Mouse (Mus musculus) heart, adult 2 months (tissue): ENCODE measurements around the gene Uba6. TPM values are rescaled to one million over a fixed set of nuclear protein-coding genes. Genes with fewer than 3 reads are reported as not detected.

Source experiments
- DNase-seq, 2 experiments: peaks; one replicate each; pipeline ENCODE4 v3.0.0; 2021
- H3K27ac ChIP-seq: fragments of 200-600 bp; 2 replicates; pipeline ENCODE4 v1.8.1; 2022
- H3K27me3 ChIP-seq: fragments of 200-500 bp; 2 replicates; pipeline ENCODE4 v1.6.1; 2012; ENCODE audit warnings: mild to moderate bottlenecking, low read length, inconsistent platforms, mixed read lengths; ENCODE audit not compliant: control insufficient read depth, insufficient read depth
- H3K36me3 ChIP-seq: fragments of 200-500 bp; 2 replicates; pipeline ENCODE4 v1.6.1; 2012; ENCODE audit warnings: low read length, inconsistent platforms; ENCODE audit not compliant: control insufficient read depth, insufficient read depth
- H3K4me1 ChIP-seq: fragments of 200-500 bp; 2 replicates; pipeline ENCODE4 v1.6.1; 2011; ENCODE audit warnings: low read length; ENCODE audit not compliant: control insufficient read depth, insufficient read depth
- H3K4me3 ChIP-seq: fragments of 200-600 bp; 2 replicates; pipeline ENCODE4 v1.8.1; 2022
- H3K79me2 ChIP-seq: fragments of 200-500 bp; replicated peaks from 2 replicates; pipeline ENCODE4 v1.6.1; 2012; ENCODE audit warnings: mild to moderate bottlenecking, inconsistent platforms, low read length, moderate library complexity, mixed read lengths; ENCODE audit not compliant: control insufficient read depth, insufficient read depth
- H3K9ac ChIP-seq: fragments of 200-500 bp; 2 replicates; pipeline ENCODE4 v1.6.1; 2012; ENCODE audit warnings: low read depth, mild to moderate bottlenecking, control low read depth, inconsistent platforms, low read length, mixed read lengths
- CTCF ChIP-seq: fragments of 200-600 bp; IDR thresholded peaks from 2 replicates; pipeline ENCODE4 v1.8.1; 2022; ENCODE audit warnings: antibody characterized with exemption, mild to moderate bottlenecking, moderate library complexity
- EP300 ChIP-seq: fragments of 200-500 bp; IDR thresholded peaks from 2 replicates; pipeline ENCODE4 v1.6.1; 2011; ENCODE audit warnings: low read depth, low read length, control low read depth; ENCODE audit not compliant: insufficient read depth
- POLR2A ChIP-seq: fragments of 200-500 bp; IDR thresholded peaks from 2 replicates; pipeline ENCODE4 v1.6.1; 2011; ENCODE audit warnings: mild to moderate bottlenecking, low read depth, low read length, control low read depth; ENCODE audit not compliant: insufficient read depth
- whole genome bisulfite sequencing: fragments of 180-500 bp; shearing (Covaris S2); methylation state at CpG from one replicate; pipeline ENCODE4 v1.1.7; 2018; 5-methylcytosine and 5-hydroxymethylcytosine counted together
- intact Hi-C: fragments of 180-260 bp; cut with DNase I; formaldehyde crosslinking; loops from one replicate; pipeline ENCODE4 v1.15.1; 2025
- polyA plus RNA-seq: library from polyadenylated mRNA; depleted of rRNA; stranded (reverse); fragments of >200 nt; gene quantifications from 2 replicates; pipeline ENCODE4 v1.2.3, GENCODE M21; 2012
- total RNA-seq, 2 experiments: library from RNA; stranded (reverse); gene quantifications; 2 replicates each; pipeline ENCODE4 v1.2.3; 2021

Uba6 gene
- total and polyA plus RNA-seq, 3 experiments: 1.4 to 8.8 (median 6.3) TPM

DNA sequence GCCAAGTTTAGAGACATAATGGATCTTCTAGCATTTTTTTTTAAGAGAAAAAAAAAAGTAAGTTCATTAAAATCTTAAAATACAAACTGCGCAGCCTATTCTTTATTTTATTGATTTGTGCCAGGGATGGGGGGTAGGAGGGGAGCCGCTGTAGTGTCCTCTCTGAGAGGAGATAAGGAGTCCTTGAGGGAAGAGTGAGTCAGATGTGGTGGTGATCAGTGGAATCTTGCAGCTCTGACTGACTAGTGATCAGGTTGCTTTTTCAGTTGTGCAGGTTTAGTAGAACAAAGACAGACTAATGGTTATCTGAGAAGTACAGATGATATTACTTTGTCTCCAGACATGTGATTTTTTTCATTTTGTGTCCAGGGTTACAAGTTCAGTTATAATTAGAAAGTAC lies 59.6 kb downstream of the Uba6 start:
- Histone ChIP-seq H3K4me3 (no peak overlapping the region), H3K79me2 (no peaks in the 10 kb centered on the region), H3K27ac (no peak overlapping the region), H3K9ac (no peak overlapping the region), H3K36me3 (peaks cover 6% of the 10 kb centered on the region), H3K27me3 (no peaks in the 10 kb centered on the region), H3K4me1 (no peaks in the 10 kb centered on the region; the same call in 1 of the 2 replicates)
- WGBS: 56% methylated on average over 2 of the region's 2 CpGs
- TF ChIP-seq CTCF: no peak
- no peak for TF ChIP-seq POLR2A
- TF ChIP-seq EP300: no peak
- intact Hi-C loops: no loop called here
- no peak for DNase-seq

- Histone ChIP-seq H3K36me3 (peaks cover 6% of the 10 kb centered on the region), H3K27ac (no peak overlapping the region), H3K79me2 (no peaks in the 10 kb centered on the region), H3K9ac (no peak overlapping the region), H3K27me3 (no peaks in the 10 kb centered on the region), H3K4me1 (no peaks in the 10 kb centered on the region; the same call in 1 of the 2 replicates), H3K4me3 (no peak overlapping the region)
- TF ChIP-seq POLR2A (no peak), CTCF (no peak), EP300 (no peak)
- WGBS: 97% methylated on average over 1 of the region's 1 CpGs
- no peak for DNase-seq
- intact Hi-C loops: no loop called here
These were observed 61.5 kb downstream of the Uba6 start for GRCm38 (mm10) chr5:86111074-86111473.

DNA sequence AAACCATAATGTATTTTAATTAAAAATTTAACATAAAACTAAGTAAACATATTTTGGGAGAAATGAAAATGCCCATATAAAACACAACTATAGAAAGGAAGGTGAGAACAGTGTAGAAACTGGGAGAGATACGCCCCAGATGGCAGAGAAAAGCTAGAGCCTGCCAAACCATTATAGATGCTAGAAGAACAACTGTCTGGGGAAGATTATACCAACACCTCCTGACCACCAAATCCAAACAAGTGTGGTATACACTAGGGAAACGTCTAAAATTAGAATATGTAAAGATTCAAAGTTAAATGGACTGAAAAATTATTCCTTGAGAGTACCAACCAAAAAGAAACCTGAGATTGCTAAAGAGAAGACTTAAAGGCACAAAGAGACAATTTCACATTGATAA lies 66.0 kb downstream of the Uba6 start:
- Histone ChIP-seq H3K4me1 (no peaks in the 10 kb centered on the region), H3K27ac (no peak overlapping the region), H3K4me3 (no peak overlapping the region), H3K9ac (no peak overlapping the region), H3K36me3 (no peaks in the 10 kb centered on the region), H3K79me2 (no peaks in the 10 kb centered on the region), H3K27me3 (no peaks in the 10 kb centered on the region)
- WGBS: 84% methylated on average over 2 of the region's 2 CpGs
- TF ChIP-seq POLR2A (no peak), EP300 (no peak), CTCF (no peak)
- intact Hi-C loops: no loop called here
- no peak for DNase-seq

DNA sequence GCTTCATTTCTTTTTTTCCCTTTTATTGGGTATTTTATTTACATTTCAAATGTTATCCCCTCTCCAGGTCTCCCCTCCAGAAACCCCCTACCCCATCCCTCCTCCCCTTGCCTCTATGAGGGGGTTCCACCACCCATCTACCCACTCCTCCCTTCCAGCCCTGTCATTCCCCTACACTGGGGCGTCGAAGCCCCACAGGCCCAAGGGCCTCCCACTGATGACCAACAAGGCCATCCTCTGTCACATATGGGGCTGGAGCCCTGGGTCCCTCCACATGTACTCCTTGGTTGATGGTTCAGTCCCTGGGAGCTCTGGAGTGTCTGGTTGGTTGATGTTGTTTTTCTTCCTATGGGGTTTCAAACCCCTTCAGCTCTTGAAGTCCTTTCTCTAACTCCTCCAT lies 70.4 kb downstream of the Uba6 start:
- no peak for DNase-seq
- no peak overlapping the region for H3K9ac ChIP-seq
- H3K79me2 ChIP-seq: no peaks in the 10 kb centered on the region
- no peak overlapping the region for H3K27ac ChIP-seq
- no peaks in the 10 kb centered on the region for H3K36me3 ChIP-seq
- H3K27me3 ChIP-seq: no peaks in the 10 kb centered on the region
- H3K4me3 ChIP-seq: no peak overlapping the region
- intact Hi-C loops: no loop called here
- H3K4me1 ChIP-seq: peaks cover 1% of the 10 kb centered on the region; the same call in 1 of the 2 replicates
- no peak for TF ChIP-seq EP300
- no peak for TF ChIP-seq CTCF
- no peak for TF ChIP-seq POLR2A
- 100% methylated on average over 2 of the region's 2 CpGs for WGBS

- intact Hi-C loops: no loop called here
- Histone ChIP-seq H3K27me3 (no peaks in the 10 kb centered on the region), H3K27ac (no peak overlapping the region), H3K36me3 (no peaks in the 10 kb centered on the region), H3K9ac (no peak overlapping the region), H3K4me1 (peaks cover 1% of the 10 kb centered on the region; the same call in 1 of the 2 replicates), H3K4me3 (no peak overlapping the region), H3K79me2 (no peaks in the 10 kb centered on the region)
- no peak for DNase-seq
- no peak for TF ChIP-seq EP300
- no peak for TF ChIP-seq POLR2A
- TF ChIP-seq CTCF: no peak
- 70% methylated on average over 3 of the region's 3 CpGs for WGBS
These were observed 72.0 kb downstream of the Uba6 start for GRCm38 (mm10) chr5:86100621-86101020.

DNA sequence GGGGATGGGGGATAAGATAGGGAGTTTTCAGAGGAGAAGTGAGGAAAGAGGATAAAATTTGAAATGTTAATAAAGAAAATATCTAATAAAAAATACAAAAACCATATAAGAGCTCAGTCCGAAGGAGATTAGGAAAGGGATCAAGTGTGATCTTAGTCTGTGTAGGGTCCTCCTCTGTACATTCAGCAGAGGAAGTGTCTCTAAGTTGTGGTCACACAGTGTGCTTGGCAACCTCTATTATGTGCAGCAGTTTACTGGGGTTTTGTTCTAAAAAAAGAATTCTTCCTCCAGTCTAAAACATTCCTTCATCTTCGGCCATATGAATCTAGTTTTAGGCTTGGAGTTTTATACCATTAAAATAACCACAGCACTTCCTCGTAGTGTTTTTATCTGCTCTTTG lies 73.6 kb downstream of the Uba6 start:
- no peak for TF ChIP-seq CTCF
- no peak for TF ChIP-seq POLR2A
- no peak for TF ChIP-seq EP300
- intact Hi-C loops: no loop called here

DNA sequence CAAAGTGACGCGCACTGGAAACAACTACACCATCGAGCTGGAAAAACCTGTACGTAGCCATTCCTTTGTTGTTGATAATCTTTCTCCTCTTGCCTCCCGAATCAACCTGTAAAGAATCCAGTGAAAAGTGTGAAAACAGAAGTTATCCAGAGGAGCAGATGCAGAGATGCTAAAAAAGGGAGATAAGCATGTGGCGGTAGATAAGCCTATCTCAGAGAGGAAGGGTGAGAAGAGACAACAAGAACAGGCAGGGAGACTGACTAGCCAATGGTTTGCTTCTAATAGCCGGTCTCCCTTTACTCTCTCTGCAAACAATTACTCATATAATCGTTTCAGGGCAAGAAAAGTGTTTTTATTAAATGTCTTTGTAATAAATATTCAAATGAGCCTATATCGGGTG lies 77.8 kb downstream of the Uba6 start:
- no peaks in the 10 kb centered on the region for H3K36me3 ChIP-seq
- H3K4me3 ChIP-seq: no peak overlapping the region
- H3K9ac ChIP-seq: no peak overlapping the region
- no peaks in the 10 kb centered on the region for H3K27me3 ChIP-seq
- intact Hi-C loops: no loop called here
- H3K4me1 ChIP-seq: no peaks in the 10 kb centered on the region
- H3K79me2 ChIP-seq: no peaks in the 10 kb centered on the region
- H3K27ac ChIP-seq: no peak overlapping the region
- 42% methylated on average over 9 of the region's 9 CpGs for WGBS
- no peak for DNase-seq
- TF ChIP-seq POLR2A (no peak), EP300 (no peak), CTCF (no peak)

More for the DNA sequence above, 73.6 kb downstream of the Uba6 start:
- no peak overlapping the region for H3K27ac ChIP-seq
- DNase-seq: no peak
- no peaks in the 10 kb centered on the region for H3K36me3 ChIP-seq
- H3K27me3 ChIP-seq: no peaks in the 10 kb centered on the region
- H3K79me2 ChIP-seq: no peaks in the 10 kb centered on the region
- no peak overlapping the region for H3K4me3 ChIP-seq
- H3K4me1 ChIP-seq: peaks cover 1% of the 10 kb centered on the region; the same call in 1 of the 2 replicates
- no peak overlapping the region for H3K9ac ChIP-seq
- WGBS: 74% methylated on average over 3 of the region's 3 CpGs
